Mouse (Mus musculus) megakaryocyte progenitor cell, adult 5-6 weeks (primary cell): ENCODE results near the gene Acer3. TPM values are rescaled to one million over a fixed set of nuclear protein-coding genes. Genes with fewer than 3 reads are reported as not detected.
"Not testable (repeated sequence)": the region's sequence is repeated elsewhere in the genome, so short reads cannot be mapped to it uniquely, and the experiment has no call there.

Experiments used
- ATAC-seq: replicated peaks from 2 replicates; pipeline ENCODE4 v1.8.0; 2016; ENCODE audit warnings: mild to moderate bottlenecking, moderate TSS enrichment, inconsistent platforms; ENCODE audit not compliant: poor library complexity
- total RNA-seq, 2 experiments: library from RNA; stranded (forward) in 1 of 2; stranded (reverse) in 1 of 2; fragments of 157-497, 149-512 nt in 1 of 2; fragments of 200-1000 nt in 1 of 2; gene quantifications; 2 replicates each; pipeline versions ENCODE4 v1.2.3 to v1.2.4; 2015 to 2017

Gene Acer3
- total RNA-seq, 2 experiments from 2014 or later: 43.4 to 59.0 TPM

GRCm38 (mm10) chr7:98292901-98293300 lies 28.1 kb downstream of the Acer3 start:
- ATAC-seq: no peak

GRCm38 (mm10) chr7:98289585-98289984 lies 31.4 kb downstream of the Acer3 start:
- ATAC-seq: peak; percentile 70

- ATAC-seq: peak; percentile 54; the same call in 1 of the 2 replicates
Observed at GRCm38 (mm10) chr7:98276263-98276662, 44.7 kb downstream of the Acer3 start.

- ATAC-seq: not testable (repeated sequence)
Observed at GRCm38 (mm10) chr7:98268166-98268565, 52.8 kb downstream of the Acer3 start.

GRCm38 (mm10) chr7:98252520-98252919 lies 68.5 kb downstream of the Acer3 start:
- ATAC-seq: no peak

GRCm38 (mm10) chr7:98236686-98237359 lies 84.2 kb downstream of the Acer3 start:
- no peak for ATAC-seq

DNA sequence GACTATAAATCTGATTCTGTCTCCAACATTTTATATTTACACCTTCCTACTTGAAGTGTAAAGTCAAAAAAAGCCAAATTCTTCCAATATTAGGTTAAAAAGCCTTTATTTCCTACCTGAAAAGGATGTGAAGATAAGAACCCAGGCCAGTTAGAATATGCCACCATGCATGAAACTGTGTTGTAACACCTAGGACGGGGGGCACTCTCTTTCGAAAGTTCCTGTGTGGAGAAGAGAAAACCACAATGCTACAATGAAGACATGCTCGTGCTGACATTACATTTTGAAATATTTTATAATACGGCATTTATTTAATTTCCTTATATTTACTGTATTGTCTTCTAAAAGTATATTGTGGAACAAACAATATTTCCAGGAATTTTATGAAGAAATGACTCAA lies 97.2 kb downstream of the Acer3 start:
- ATAC-seq: peak; percentile 84

- ATAC-seq: no peak
Observed at GRCm38 (mm10) chr7:98216713-98217112, 104.3 kb downstream of the Acer3 start.

GRCm38 (mm10) chr7:98202946-98203345 lies 118.1 kb downstream of the Acer3 start:
- no peak for ATAC-seq

GRCm38 (mm10) chr7:98201493-98202028 lies 119.4 kb downstream of the Acer3 start:
- ATAC-seq: no peak

GRCm38 (mm10) chr7:98200396-98200795 lies 120.6 kb downstream of the Acer3 start:
- ATAC-seq: peak; percentile 88

DNA sequence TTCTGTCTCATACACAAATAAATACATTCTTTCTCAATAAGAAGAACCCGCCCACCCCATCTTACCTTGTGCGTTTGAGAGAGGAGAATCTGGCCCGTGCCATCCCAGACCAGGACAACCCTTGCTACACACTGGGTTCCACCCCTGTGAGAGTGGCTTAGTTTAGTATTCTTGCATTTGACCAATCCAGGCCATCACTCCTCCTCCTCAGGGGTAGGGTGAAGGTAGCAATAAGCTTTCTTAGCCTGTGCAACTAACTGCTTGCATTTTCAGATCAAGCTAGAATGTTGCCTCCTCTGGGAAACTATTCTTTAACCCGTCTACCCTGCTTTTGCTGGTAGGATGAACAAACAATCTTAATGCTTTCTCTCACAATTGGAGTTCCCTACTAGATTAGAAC lies 121.6 kb downstream of the Acer3 start, which contains the start of gene B3gnt6:
Gene B3gnt6, minus strand, starts transcription at position 101 of the 400 bp plus-strand sequence.
- no peak for ATAC-seq

- 0 out of 2 replicates have a peak, but pooled peaks have one; percentile 29 for ATAC-seq
Observed at GRCm38 (mm10) chr7:98195151-98195801, 125.7 kb downstream of the Acer3 start.

DNA sequence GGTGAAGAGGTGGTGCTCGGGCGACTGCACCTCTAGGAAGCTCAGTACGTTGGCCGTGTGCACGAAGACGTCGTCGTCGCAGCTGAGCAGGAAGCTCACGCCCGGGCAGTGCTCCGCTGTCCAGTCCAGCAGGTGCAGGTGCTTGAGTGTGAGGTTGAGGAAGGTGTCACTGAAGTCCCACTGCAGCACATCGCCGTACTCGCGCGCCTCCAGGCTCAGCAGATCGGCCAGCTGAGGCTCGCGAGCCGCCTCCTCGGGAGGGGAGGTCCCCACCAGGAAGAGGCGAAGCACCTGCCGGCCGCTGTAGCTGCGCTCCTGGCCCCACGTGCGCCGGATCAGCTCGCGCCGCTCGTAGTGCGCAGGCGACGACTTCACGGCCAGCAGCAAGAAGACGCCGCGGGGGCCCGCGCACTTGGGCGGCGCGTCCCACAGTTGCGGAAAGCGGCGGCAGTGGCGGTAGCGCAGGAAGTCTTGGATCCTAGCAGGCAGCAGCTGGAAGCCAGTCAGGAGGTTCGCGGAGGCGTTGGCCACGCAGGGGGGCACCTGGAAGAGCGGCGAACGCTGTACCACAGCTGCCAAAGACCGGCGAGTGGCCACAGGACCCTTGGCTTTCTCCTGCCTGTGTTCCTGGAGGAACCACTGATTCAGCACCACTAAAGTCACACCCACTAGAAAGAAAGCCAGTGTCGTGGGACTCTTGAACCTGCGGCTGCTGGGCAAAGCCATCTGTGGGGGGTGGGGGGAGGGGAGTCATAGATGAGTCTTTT lies 126.8 kb downstream of the Acer3 start:
- ATAC-seq: peak; percentile 12; the same call in 1 of the 2 replicates

- peak; percentile 59 for ATAC-seq
Observed at GRCm38 (mm10) chr7:98193515-98194025, 127.4 kb downstream of the Acer3 start.

DNA sequence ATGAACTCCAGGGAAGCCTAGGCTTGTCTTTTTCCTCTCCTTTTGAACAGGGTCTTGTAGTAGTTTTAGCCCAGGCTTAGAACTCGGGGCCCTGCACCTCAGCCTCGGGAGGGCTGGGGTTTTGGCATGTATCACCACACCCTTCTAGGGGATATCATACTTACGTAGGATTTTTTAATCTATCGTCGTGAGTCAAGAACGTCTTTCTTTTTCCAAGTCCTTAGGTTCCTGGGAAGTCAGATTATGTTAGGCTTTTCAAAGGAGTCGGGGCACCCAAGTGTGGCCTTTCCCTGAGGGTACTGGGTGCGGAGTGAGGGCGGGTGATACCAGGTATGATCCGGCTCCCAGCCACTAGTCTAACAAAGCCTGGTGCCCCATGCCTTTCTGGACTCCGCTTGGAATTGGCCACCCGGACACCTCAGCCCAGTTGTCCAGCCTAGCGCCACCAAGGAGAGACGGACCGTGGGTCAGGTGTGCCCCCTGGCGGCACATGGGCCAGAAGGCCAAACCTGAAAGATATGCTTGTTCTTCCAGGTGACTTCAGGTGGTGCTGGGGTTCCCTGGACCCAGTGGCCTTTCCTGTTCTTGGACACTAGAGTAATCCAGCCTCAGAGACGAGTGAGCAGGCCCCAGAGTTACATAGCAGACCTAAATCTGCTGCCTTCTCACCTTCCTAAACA lies 129.3 kb downstream of the Acer3 start:
- no peak for ATAC-seq

GRCm38 (mm10) chr7:98190578-98190977 lies 130.4 kb downstream of the Acer3 start:
- no peak for ATAC-seq

DNA sequence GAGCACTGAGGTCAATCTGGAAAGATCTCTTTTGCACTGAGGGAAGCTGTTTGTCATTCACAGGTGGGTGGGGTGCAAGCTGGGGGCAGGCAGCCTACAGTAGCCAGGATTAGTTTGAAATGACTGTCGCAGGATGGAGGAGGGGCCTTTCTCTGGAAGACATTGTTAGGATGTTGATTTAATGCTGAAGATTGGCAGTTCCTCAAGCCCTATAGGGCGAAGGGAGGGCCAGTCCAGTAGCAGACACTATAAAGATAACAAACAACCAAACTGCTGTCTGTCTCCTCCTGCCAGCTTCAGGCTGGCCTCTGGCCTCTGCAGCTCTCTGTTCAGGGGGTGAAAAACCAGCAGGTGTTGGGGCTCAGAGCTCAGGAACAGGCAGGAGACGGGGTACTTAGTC lies 131.3 kb downstream of the Acer3 start:
- 0 out of 2 replicates have a peak, but pooled peaks have one; percentile 8 for ATAC-seq

DNA sequence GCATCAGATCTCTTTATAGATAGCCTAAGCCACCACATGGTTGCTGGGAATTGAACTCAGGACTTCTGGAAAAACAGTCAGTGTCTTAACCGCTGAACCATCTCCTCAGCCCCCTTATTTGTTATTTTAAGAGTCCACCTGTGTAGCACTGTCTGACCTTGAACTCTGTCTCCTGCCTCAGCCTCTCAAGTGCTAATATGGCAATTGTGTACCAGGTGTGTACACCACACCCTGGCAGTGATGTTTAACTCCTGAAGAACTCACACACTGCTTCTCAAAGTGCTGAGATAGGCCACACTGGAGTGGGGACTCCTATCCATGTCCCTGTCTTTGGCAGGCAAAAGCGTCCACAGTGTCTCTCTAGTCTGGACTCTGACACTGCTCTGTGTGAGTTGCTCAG lies 132.3 kb downstream of the Acer3 start:
- no peak for ATAC-seq

DNA sequence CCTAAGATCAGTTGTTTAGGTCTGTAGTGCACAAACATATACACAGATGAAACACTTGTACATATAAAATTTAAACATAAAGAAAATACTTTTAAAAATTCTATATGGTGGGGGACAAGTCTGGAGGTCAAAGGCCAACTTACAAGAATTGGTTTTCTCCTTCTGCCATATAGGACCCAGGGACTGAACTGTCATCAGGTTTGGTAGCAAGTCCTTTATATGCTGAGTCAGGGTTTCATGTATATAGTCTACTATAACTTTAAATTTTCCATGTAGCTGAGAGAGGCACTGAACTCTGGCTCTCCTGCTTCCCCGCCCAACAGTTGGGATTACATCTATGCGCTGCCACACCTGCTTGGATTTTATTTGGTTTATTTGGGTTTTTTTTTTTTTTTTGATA lies 132.8 kb downstream of the Acer3 start:
- no peak for ATAC-seq
